Mouse (Mus musculus): ENCODE measurements at regions not wholly inside any gene's neighbourhood (a gene's known extent, or its start where the extent isn't known, plus 50 kb on each side); places are given as distances from the start of the nearest gene placed in this dataset.
"Not testable (repeated sequence)": the region's sequence is repeated elsewhere in the genome, so short reads cannot be mapped to it uniquely, and the experiment has no call there.

GRCm38 (mm10) chr12:21680026-21680425 lies 262.6 kb upstream of the Ywhaq start:
- not testable (repeated sequence) for H3K4me2 ChIP-seq (replicated peaks); H3K27me3 ChIP-seq (ENCODE audit: control insufficient read depth, insufficient read depth, low read length); H3K9ac ChIP-seq; H3K4me3 ChIP-seq (replicated peaks; ENCODE audit: low read length); H3K9me3 ChIP-seq (ENCODE audit: control insufficient read depth, low read length); H3K4me1 ChIP-seq (replicated peaks; ENCODE audit: control insufficient read depth, insufficient read depth, low read length); H3K27ac ChIP-seq; ATAC-seq (ENCODE audit: low FRiP score); H3K36me3 ChIP-seq (replicated peaks; ENCODE audit: control insufficient read depth, insufficient read depth); DNase-seq (ENCODE audit: low spot score)
- 60% methylated on average over 3 of the region's 4 CpGs for WGBS

- ATAC-seq (ENCODE audit: low FRiP score); DNase-seq (ENCODE audit: low spot score); H3K27me3 ChIP-seq (ENCODE audit: control insufficient read depth, insufficient read depth, low read length); H3K4me1 ChIP-seq (replicated peaks; ENCODE audit: control insufficient read depth, insufficient read depth, low read length); H3K4me2 ChIP-seq (replicated peaks); H3K36me3 ChIP-seq (replicated peaks; ENCODE audit: control insufficient read depth, insufficient read depth); H3K4me3 ChIP-seq (replicated peaks; ENCODE audit: low read length); H3K27ac ChIP-seq; H3K9ac ChIP-seq: not testable (repeated sequence)
- 90% methylated on average over 8 of the region's 8 CpGs for WGBS
- peaks cover 23% of the 10 kb centered on the region; the same call in 1 of the 2 replicates for H3K9me3 ChIP-seq (ENCODE audit: control insufficient read depth, low read length)
These were observed 231.9 kb upstream of the Ywhaq start for GRCm38 (mm10) chr12:21649381-21649780.

- H3K4me2 ChIP-seq (replicated peaks); ATAC-seq (ENCODE audit: low FRiP score); H3K4me3 ChIP-seq (replicated peaks; ENCODE audit: low read length); H3K27ac ChIP-seq; H3K4me1 ChIP-seq (replicated peaks; ENCODE audit: control insufficient read depth, insufficient read depth, low read length); H3K36me3 ChIP-seq (replicated peaks; ENCODE audit: control insufficient read depth, insufficient read depth); H3K27me3 ChIP-seq (ENCODE audit: control insufficient read depth, insufficient read depth, low read length); H3K9me3 ChIP-seq (ENCODE audit: control insufficient read depth, low read length); H3K9ac ChIP-seq: not testable (repeated sequence)
- WGBS, result 11% methylated on average over 2 of the region's 2 CpGs
- DNase-seq (ENCODE audit: low spot score), result peak; percentile 93
These were observed 196.3 kb upstream of the Ywhaq start for GRCm38 (mm10) chr12:21613781-21614180.

- H3K9ac ChIP-seq, result no peak overlapping the region
- H3K9me3 ChIP-seq (ENCODE audit: control insufficient read depth, low read length), result no peaks in the 10 kb centered on the region
- H3K36me3 ChIP-seq (replicated peaks; ENCODE audit: control insufficient read depth, insufficient read depth), result no peaks in the 10 kb centered on the region
- 79% methylated on average over 7 of the region's 7 CpGs for WGBS
- ATAC-seq (ENCODE audit: low FRiP score) (no peak), DNase-seq (ENCODE audit: low spot score) (no peak)
- H3K27ac ChIP-seq, result no peak overlapping the region
- no peak overlapping the region for H3K4me3 ChIP-seq (replicated peaks; ENCODE audit: low read length)
- H3K4me2 ChIP-seq (replicated peaks), result no peak overlapping the region
- H3K27me3 ChIP-seq (ENCODE audit: control insufficient read depth, insufficient read depth, low read length), result no peaks in the 10 kb centered on the region
- no peaks in the 10 kb centered on the region for H3K4me1 ChIP-seq (replicated peaks; ENCODE audit: control insufficient read depth, insufficient read depth, low read length)
These were observed 151.1 kb upstream of the Ywhaq start for GRCm38 (mm10) chr12:21568415-21569040.

GRCm38 (mm10) chr12:21543962-21544361 lies 126.5 kb upstream of the Ywhaq start:
- not testable (repeated sequence) for H3K4me2 ChIP-seq (replicated peaks); H3K4me3 ChIP-seq (replicated peaks; ENCODE audit: low read length); H3K27me3 ChIP-seq (ENCODE audit: control insufficient read depth, insufficient read depth, low read length); H3K27ac ChIP-seq; H3K9me3 ChIP-seq (ENCODE audit: control insufficient read depth, low read length); ATAC-seq (ENCODE audit: low FRiP score); DNase-seq (ENCODE audit: low spot score); H3K4me1 ChIP-seq (replicated peaks; ENCODE audit: control insufficient read depth, insufficient read depth, low read length); H3K36me3 ChIP-seq (replicated peaks; ENCODE audit: control insufficient read depth, insufficient read depth); H3K9ac ChIP-seq
- 51% methylated on average over 2 of the region's 2 CpGs for WGBS

- Histone ChIP-seq H3K9ac (peak overlapping the region; percentile 60), H3K4me2 (replicated peaks) (peak overlapping the region; percentile 63), H3K4me3 (replicated peaks; ENCODE audit: low read length) (peak overlapping the region; percentile 44)
- H3K9me3 ChIP-seq (ENCODE audit: control insufficient read depth, low read length); H3K4me1 ChIP-seq (replicated peaks; ENCODE audit: control insufficient read depth, insufficient read depth, low read length); H3K27ac ChIP-seq; H3K36me3 ChIP-seq (replicated peaks; ENCODE audit: control insufficient read depth, insufficient read depth); H3K27me3 ChIP-seq (ENCODE audit: control insufficient read depth, insufficient read depth, low read length): not testable (repeated sequence)
- DNase-seq (ENCODE audit: low spot score) (peak; percentile 36), ATAC-seq (ENCODE audit: low FRiP score) (peak; percentile 74)
- WGBS, result 4% methylated on average over 34 of the region's 34 CpGs
These were observed 125.9 kb upstream of the Ywhaq start for GRCm38 (mm10) chr12:21543153-21543894.

GRCm38 (mm10) chr12:21531766-21532165 lies 114.3 kb upstream of the Ywhaq start:
- Histone ChIP-seq H3K4me3 (replicated peaks; ENCODE audit: low read length) (no peak overlapping the region), H3K4me2 (replicated peaks) (no peak overlapping the region), H3K9me3 (ENCODE audit: control insufficient read depth, low read length) (no peaks in the 10 kb centered on the region), H3K27ac (no peak overlapping the region), H3K9ac (no peak overlapping the region), H3K4me1 (replicated peaks; ENCODE audit: control insufficient read depth, insufficient read depth, low read length) (no peaks in the 10 kb centered on the region), H3K36me3 (replicated peaks; ENCODE audit: control insufficient read depth, insufficient read depth) (no peaks in the 10 kb centered on the region), H3K27me3 (ENCODE audit: control insufficient read depth, insufficient read depth, low read length) (no peaks in the 10 kb centered on the region)
- ATAC-seq (ENCODE audit: low FRiP score) (no peak), DNase-seq (ENCODE audit: low spot score) (no peak)
- WGBS, result 79% methylated on average over 3 of the region's 3 CpGs

GRCm38 (mm10) chr12:21529367-21529766 lies 111.9 kb upstream of the Ywhaq start:
- ATAC-seq (ENCODE audit: low FRiP score); H3K27me3 ChIP-seq (ENCODE audit: control insufficient read depth, insufficient read depth, low read length); H3K36me3 ChIP-seq (replicated peaks; ENCODE audit: control insufficient read depth, insufficient read depth); H3K4me3 ChIP-seq (replicated peaks; ENCODE audit: low read length); H3K27ac ChIP-seq; DNase-seq (ENCODE audit: low spot score); H3K9me3 ChIP-seq (ENCODE audit: control insufficient read depth, low read length); H3K4me2 ChIP-seq (replicated peaks); H3K4me1 ChIP-seq (replicated peaks; ENCODE audit: control insufficient read depth, insufficient read depth, low read length); H3K9ac ChIP-seq: not testable (repeated sequence)
- WGBS, result 79% methylated on average over 3 of the region's 3 CpGs

GRCm38 (mm10) chr12:21527336-21527735 lies 109.9 kb upstream of the Ywhaq start:
- H3K27ac ChIP-seq; H3K9me3 ChIP-seq (ENCODE audit: control insufficient read depth, low read length); H3K9ac ChIP-seq; H3K4me3 ChIP-seq (replicated peaks; ENCODE audit: low read length); ATAC-seq (ENCODE audit: low FRiP score); H3K27me3 ChIP-seq (ENCODE audit: control insufficient read depth, insufficient read depth, low read length); DNase-seq (ENCODE audit: low spot score); H3K4me1 ChIP-seq (replicated peaks; ENCODE audit: control insufficient read depth, insufficient read depth, low read length); H3K36me3 ChIP-seq (replicated peaks; ENCODE audit: control insufficient read depth, insufficient read depth); H3K4me2 ChIP-seq (replicated peaks): not testable (repeated sequence)
- WGBS, result 81% methylated on average over 8 of the region's 8 CpGs

Data from hindbrain, embryonic 14.5 days (tissue).